Mouse (Mus musculus): Measurements from ENCODE around the gene Prss36. TPM values are rescaled to one million over a fixed set of nuclear protein-coding genes. Genes with fewer than 3 reads are reported as not detected.

Prss36 gene
- total and polyA plus RNA-seq, 3 experiments = 1.7 to 5.1 TPM; not detected in 1

GRCm38 (mm10) chr7:127903971-127904796 lies 42.3 kb downstream of the Prss36 start, which contains the start of gene Bckdk (continued):
- TF ChIP-seq MXI1 (IDR thresholded peaks at IDR 0.05; ENCODE audit: low read depth, low read length) (peak; percentile 67), MAFK (IDR thresholded peaks at IDR 0.05; ENCODE audit: borderline replicate concordance, low read depth, low read length) (no peak), ZC3H11A (IDR thresholded peaks at IDR 0.05; ENCODE audit: low read depth, low read length) (no peak), HCFC1 (IDR thresholded peaks at IDR 0.05; ENCODE audit: low read depth, low read length) (peak; percentile 97), ZKSCAN1 (IDR thresholded peaks at IDR 0.05; ENCODE audit: low read depth, low read length) (no peak), NELFE (IDR thresholded peaks at IDR 0.05; ENCODE audit: low read depth, low read length) (peak; percentile 85), NRF1 (IDR thresholded peaks at IDR 0.05; ENCODE audit: insufficient read depth, low read depth, low read length, poor library complexity, severe bottlenecking) (peak; percentile 64), RCOR1 (IDR thresholded peaks at IDR 0.05; ENCODE audit: low read depth, low read length) (no peak), USF2 (IDR thresholded peaks at IDR 0.05; ENCODE audit: borderline replicate concordance in 1 of 2, insufficient read depth in 1 of 2, low read depth in 1 of 2, low read length in 2 of 2) (no peak)

GRCm38 (mm10) chr7:127901772-127902171 lies 44.8 kb downstream of the Prss36 start:
- no peaks in the 10 kb centered on the region for H3K27me3 ChIP-seq (ENCODE audit: control insufficient read depth in 1 of 2, insufficient read depth in 2 of 2, low read length in 2 of 2)
- H3K36me3 ChIP-seq (ENCODE audit: control insufficient read depth in 1 of 2, insufficient read depth in 2 of 2, low read length in 2 of 2) = peaks cover 0 to 27% of the 10 kb centered on the region in 2 experiments; a peak in 2 of 4 replicates
- no peaks in the 10 kb centered on the region for H3K9me3 ChIP-seq (replicated peaks; ENCODE audit: insufficient read depth, low read length)
- DNase-seq (ENCODE audit: low read depth, low spot score) = no peak
- TF ChIP-seq ZMIZ1 (IDR thresholded peaks at IDR 0.05; ENCODE audit: low read depth, low read length) (no peak), ETS1 (IDR thresholded peaks at IDR 0.05; ENCODE audit: low read depth, low read length) (peak; percentile 30; the same call in 1 of the 2 replicates), ZNF384 (IDR thresholded peaks at IDR 0.05; ENCODE audit: low read depth, low read length) (no peak), TAL1 (IDR thresholded peaks at IDR 0.05; ENCODE audit: low read length) (peak; percentile 70), POLR2AphosphoS2 (IDR thresholded peaks at IDR 0.05; ENCODE audit: low read length) (no peak), RCOR1 (IDR thresholded peaks at IDR 0.05; ENCODE audit: low read depth, low read length) (peak; percentile 69), TCF12 (IDR thresholded peaks at IDR 0.05; ENCODE audit: low read depth, low read length) (peak; percentile 81), MEF2A (IDR thresholded peaks at IDR 0.05; ENCODE audit: extremely low read depth, insufficient replicate concordance, low read depth, low read length, poor library complexity, severe bottlenecking) (no peak), MXI1 (IDR thresholded peaks at IDR 0.05; ENCODE audit: low read depth, low read length) (no peak), GATA1 (IDR thresholded peaks at IDR 0.05; ENCODE audit: low read depth, low read length) (peak; percentile 67), JUND (IDR thresholded peaks at IDR 0.05; ENCODE audit: low read depth, low read length) (peak; percentile 95), SMC3 (IDR thresholded peaks at IDR 0.05; ENCODE audit: low read depth, low read length) (no peak), EP300 (IDR thresholded peaks at IDR 0.05; ENCODE audit: low read depth in 1 of 2, low read length in 2 of 2) (peak; percentile 57 to 78), BHLHE40 (IDR thresholded peaks at IDR 0.05; ENCODE audit: borderline replicate concordance, low read depth, low read length) (no peak), UBTF (IDR thresholded peaks at IDR 0.05; ENCODE audit: borderline replicate concordance, insufficient read depth, low read depth, low read length) (no peak), ZC3H11A (IDR thresholded peaks at IDR 0.05; ENCODE audit: low read depth, low read length) (no peak)
- H3K4me3 ChIP-seq (ENCODE audit: control insufficient read depth in 1 of 2, insufficient read depth in 1 of 2, low read depth in 2 of 2, low read length in 2 of 2) = no peak overlapping the region
- H3K9ac ChIP-seq (ENCODE audit: control insufficient read depth, low read depth, low read length, poor library complexity, severe bottlenecking) = no peak overlapping the region
- peaks cover 3% of the 10 kb centered on the region; the same call in 1 of the 2 replicates for H3K79me2 ChIP-seq (ENCODE audit: control insufficient read depth, insufficient read depth, low read length, poor library complexity)
- H3K27ac ChIP-seq (ENCODE audit: control insufficient read depth, low read depth, low read length) = no peak overlapping the region
- H3K4me1 ChIP-seq (ENCODE audit: control insufficient read depth in 1 of 2, insufficient read depth in 2 of 2, low read length in 2 of 2) = peaks cover 22 to 39% of the 10 kb centered on the region in 2 experiments

All from MEL (cell line).